Mouse (Mus musculus): ENCODE measurements around the gene Cd160. TPM values are rescaled to one million over a fixed set of nuclear protein-coding genes. Genes with fewer than 3 reads are reported as not detected.
A peak's percentile ranks its signal among the peaks of the same experiment; 100 is the strongest.

Cd160 gene
- 1.5 and 4.2 TPM in 2 replicates for total RNA-seq (2015)
- total RNA-seq (2017), result 0.57 and 2.6 TPM in 2 replicates

- no peak for ATAC-seq (ENCODE audit: poor library complexity, severe bottlenecking)
These were observed at the start of gene Cd160, which contains the start of gene Pdzk1 for GRCm38 (mm10) chr3:96828984-96829383. Cd160 (minus strand) TSS chr3:96829351. Pdzk1 (plus strand) TSS chr3:96829284.

- no peak for ATAC-seq (ENCODE audit: poor library complexity, severe bottlenecking)
These were observed 45.8 kb upstream of the Cd160 start for GRCm38 (mm10) chr3:96874808-96875571.

- no peak for ATAC-seq (ENCODE audit: poor library complexity, severe bottlenecking)
These were observed 43.4 kb upstream of the Cd160 start for GRCm38 (mm10) chr3:96872501-96872900.

- no peak for ATAC-seq (ENCODE audit: poor library complexity, severe bottlenecking)
These were observed 41.9 kb upstream of the Cd160 start for GRCm38 (mm10) chr3:96871070-96871469.

- ATAC-seq (ENCODE audit: poor library complexity, severe bottlenecking), result no peak
These were observed 41.1 kb upstream of the Cd160 start for GRCm38 (mm10) chr3:96870270-96870669.

GRCm38 (mm10) chr3:96869091-96869490 lies 39.9 kb upstream of the Cd160 start:
- ATAC-seq (ENCODE audit: poor library complexity, severe bottlenecking), result no peak

GRCm38 (mm10) chr3:96868566-96868965 lies 39.4 kb upstream of the Cd160 start:
- ATAC-seq (ENCODE audit: poor library complexity, severe bottlenecking), result no peak

- no peak for ATAC-seq (ENCODE audit: poor library complexity, severe bottlenecking)
These were observed 38.7 kb upstream of the Cd160 start for GRCm38 (mm10) chr3:96867863-96868262.

GRCm38 (mm10) chr3:96860498-96860897 lies 31.3 kb upstream of the Cd160 start:
- ATAC-seq (ENCODE audit: poor library complexity, severe bottlenecking), result no peak

GRCm38 (mm10) chr3:96855833-96856232 lies 26.7 kb upstream of the Cd160 start:
- no peak for ATAC-seq (ENCODE audit: poor library complexity, severe bottlenecking)

GRCm38 (mm10) chr3:96854376-96854775 lies 25.2 kb upstream of the Cd160 start:
- ATAC-seq (ENCODE audit: poor library complexity, severe bottlenecking), result no peak

- ATAC-seq (ENCODE audit: poor library complexity, severe bottlenecking), result no peak
These were observed 23.4 kb upstream of the Cd160 start for GRCm38 (mm10) chr3:96852561-96852960.

- no peak for ATAC-seq (ENCODE audit: poor library complexity, severe bottlenecking)
These were observed 20.1 kb upstream of the Cd160 start for GRCm38 (mm10) chr3:96849168-96849727.

- no peak for ATAC-seq (ENCODE audit: poor library complexity, severe bottlenecking)
These were observed 19.3 kb upstream of the Cd160 start for GRCm38 (mm10) chr3:96848470-96848869.

- ATAC-seq (ENCODE audit: poor library complexity, severe bottlenecking), result peak; percentile 51
These were observed 18.5 kb upstream of the Cd160 start for GRCm38 (mm10) chr3:96847661-96848060.

- peak; percentile 40; the same call in 1 of the 2 replicates for ATAC-seq (ENCODE audit: poor library complexity, severe bottlenecking)
These were observed 17.8 kb upstream of the Cd160 start for GRCm38 (mm10) chr3:96846985-96847384.

- no peak for ATAC-seq (ENCODE audit: poor library complexity, severe bottlenecking)
These were observed 16.7 kb upstream of the Cd160 start for GRCm38 (mm10) chr3:96845806-96846205.

GRCm38 (mm10) chr3:96845191-96845590 lies 16.0 kb upstream of the Cd160 start:
- no peak for ATAC-seq (ENCODE audit: poor library complexity, severe bottlenecking)

GRCm38 (mm10) chr3:96838996-96839645 lies 10.0 kb upstream of the Cd160 start:
- ATAC-seq (ENCODE audit: poor library complexity, severe bottlenecking), result no peak

- ATAC-seq (ENCODE audit: poor library complexity, severe bottlenecking), result no peak
These were observed 7.3 kb upstream of the Cd160 start for GRCm38 (mm10) chr3:96836414-96836813.

GRCm38 (mm10) chr3:96834587-96835348 lies 5.6 kb upstream of the Cd160 start:
- ATAC-seq (ENCODE audit: poor library complexity, severe bottlenecking), result no peak

Measured in megakaryocyte, adult 5-6 weeks (primary cell).